Mouse (Mus musculus): ENCODE measurements around the gene Stap2. TPM values are rescaled to one million over a fixed set of nuclear protein-coding genes. Genes with fewer than 3 reads are reported as not detected.

Stap2 gene
- polyA plus RNA-seq, 1 experiment = 6.0 TPM

GRCm38 (mm10) chr17:56018347-56019131, 13.2 kb upstream of the Stap2 start:
- no peak overlapping the region for H3K27ac ChIP-seq (ENCODE audit: insufficient read depth, low read length)
- TF ChIP-seq POLR2A (IDR thresholded peaks at IDR 0.05; ENCODE audit: extremely low read depth, insufficient read depth, low read length) (peak; percentile 34; the same call in 1 of the 2 replicates), CTCF (IDR thresholded peaks at IDR 0.05; ENCODE audit: extremely low read depth, insufficient read depth, low read length) (peak; percentile 61)
- peaks cover 12% of the 10 kb centered on the region for H3K4me1 ChIP-seq (ENCODE audit: control insufficient read depth, insufficient read depth, low read length)
- no peak overlapping the region for H3K4me3 ChIP-seq (ENCODE audit: insufficient read depth, low read length)

GRCm38 (mm10) chr17:56017848-56018247, 12.5 kb upstream of the Stap2 start:
- Histone ChIP-seq H3K4me3 (ENCODE audit: insufficient read depth, low read length) (no peak overlapping the region), H3K4me1 (ENCODE audit: control insufficient read depth, insufficient read depth, low read length) (peaks cover 11% of the 10 kb centered on the region)
- TF ChIP-seq CTCF (IDR thresholded peaks at IDR 0.05; ENCODE audit: extremely low read depth, insufficient read depth, low read length) (no peak), POLR2A (IDR thresholded peaks at IDR 0.05; ENCODE audit: extremely low read depth, insufficient read depth, low read length) (no peak)

GRCm38 (mm10) chr17:56016793-56017785, 11.7 kb upstream of the Stap2 start:
- Histone ChIP-seq H3K27ac (ENCODE audit: insufficient read depth, low read length) (no peak overlapping the region), H3K4me3 (ENCODE audit: insufficient read depth, low read length) (no peak overlapping the region), H3K4me1 (ENCODE audit: control insufficient read depth, insufficient read depth, low read length) (peaks cover 8% of the 10 kb centered on the region)
- TF ChIP-seq CTCF (IDR thresholded peaks at IDR 0.05; ENCODE audit: extremely low read depth, insufficient read depth, low read length) (no peak), POLR2A (IDR thresholded peaks at IDR 0.05; ENCODE audit: extremely low read depth, insufficient read depth, low read length) (peak; percentile 50)

More at GRCm38 (mm10) chr17:56017848-56018247, 12.5 kb upstream of the Stap2 start:
- H3K27ac ChIP-seq (ENCODE audit: insufficient read depth, low read length) = no peak overlapping the region

DNA sequence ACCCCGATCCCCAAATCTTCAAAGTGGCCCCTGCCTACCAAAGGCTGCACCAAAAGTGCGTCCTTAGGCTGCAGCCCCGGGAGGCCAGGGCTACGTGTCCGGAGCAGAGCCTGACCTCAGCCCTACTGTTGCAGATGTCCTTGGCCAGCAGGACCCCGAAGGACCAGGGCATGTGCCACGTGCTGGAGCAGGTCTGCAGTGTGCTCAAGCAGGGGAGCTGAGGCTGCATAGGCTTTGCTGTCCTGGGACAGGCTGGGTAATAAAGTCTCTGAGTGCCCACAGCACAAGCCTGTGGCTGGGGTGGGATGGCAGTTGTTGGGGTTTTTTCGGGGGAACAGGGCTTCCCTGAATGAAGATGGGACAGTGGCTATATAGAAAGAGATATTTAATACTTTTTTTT, 11.0 kb upstream of the Stap2 start:
- no peak overlapping the region for H3K27ac ChIP-seq (ENCODE audit: insufficient read depth, low read length)
- TF ChIP-seq CTCF (IDR thresholded peaks at IDR 0.05; ENCODE audit: extremely low read depth, insufficient read depth, low read length) (no peak), POLR2A (IDR thresholded peaks at IDR 0.05; ENCODE audit: extremely low read depth, insufficient read depth, low read length) (0 out of 2 replicates have a peak, but pooled peaks have one; percentile 8)
- H3K4me3 ChIP-seq (ENCODE audit: insufficient read depth, low read length) = no peak overlapping the region
- peaks cover 2% of the 10 kb centered on the region; the same call in 1 of the 2 replicates for H3K4me1 ChIP-seq (ENCODE audit: control insufficient read depth, insufficient read depth, low read length)

DNA sequence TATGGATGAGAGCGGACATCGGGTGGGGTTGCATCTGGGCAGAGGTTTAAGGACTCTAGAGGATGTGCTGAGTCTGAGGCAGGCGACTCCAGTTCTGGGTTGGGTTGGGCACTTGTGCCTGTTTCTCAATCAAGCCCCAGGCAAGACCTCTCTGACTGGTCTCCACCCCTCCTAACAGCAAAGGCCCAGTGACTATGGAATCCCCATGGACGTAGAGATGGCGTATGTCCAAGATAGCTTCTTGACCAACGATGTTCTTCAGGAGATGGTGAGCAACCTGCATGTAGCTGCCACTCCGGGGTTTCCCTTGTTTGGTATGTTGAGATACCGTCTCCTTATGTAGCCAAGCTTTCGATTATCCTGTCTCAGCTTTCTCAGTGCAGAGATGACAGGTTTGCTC, 9.9 kb upstream of the Stap2 start:
- peaks cover 3% of the 10 kb centered on the region; the same call in 1 of the 2 replicates for H3K4me1 ChIP-seq (ENCODE audit: control insufficient read depth, insufficient read depth, low read length)
- no peak overlapping the region for H3K27ac ChIP-seq (ENCODE audit: insufficient read depth, low read length)
- H3K4me3 ChIP-seq (ENCODE audit: insufficient read depth, low read length) = no peak overlapping the region
- no peak for TF ChIP-seq POLR2A (IDR thresholded peaks at IDR 0.05; ENCODE audit: extremely low read depth, insufficient read depth, low read length)
- TF ChIP-seq CTCF (IDR thresholded peaks at IDR 0.05; ENCODE audit: extremely low read depth, insufficient read depth, low read length) = no peak

- TF ChIP-seq POLR2A (IDR thresholded peaks at IDR 0.05; ENCODE audit: extremely low read depth, insufficient read depth, low read length) = no peak
- TF ChIP-seq CTCF (IDR thresholded peaks at IDR 0.05; ENCODE audit: extremely low read depth, insufficient read depth, low read length) = no peak
- Histone ChIP-seq H3K4me1 (ENCODE audit: control insufficient read depth, insufficient read depth, low read length) (peaks cover 6% of the 10 kb centered on the region; the same call in 1 of the 2 replicates), H3K27ac (ENCODE audit: insufficient read depth, low read length) (no peak overlapping the region), H3K4me3 (ENCODE audit: insufficient read depth, low read length) (no peak overlapping the region)
Observed at GRCm38 (mm10) chr17:56011441-56011840, 6.1 kb upstream of the Stap2 start.

GRCm38 (mm10) chr17:56010681-56011080, 5.3 kb upstream of the Stap2 start:
- TF ChIP-seq CTCF (IDR thresholded peaks at IDR 0.05; ENCODE audit: extremely low read depth, insufficient read depth, low read length) (peak; percentile 90), POLR2A (IDR thresholded peaks at IDR 0.05; ENCODE audit: extremely low read depth, insufficient read depth, low read length) (no peak)
- H3K4me1 ChIP-seq (ENCODE audit: control insufficient read depth, insufficient read depth, low read length) = peaks cover 6% of the 10 kb centered on the region; the same call in 1 of the 2 replicates
- no peak overlapping the region for H3K27ac ChIP-seq (ENCODE audit: insufficient read depth, low read length)
- peak overlapping the region; percentile 68 for H3K4me3 ChIP-seq (ENCODE audit: insufficient read depth, low read length)

DNA sequence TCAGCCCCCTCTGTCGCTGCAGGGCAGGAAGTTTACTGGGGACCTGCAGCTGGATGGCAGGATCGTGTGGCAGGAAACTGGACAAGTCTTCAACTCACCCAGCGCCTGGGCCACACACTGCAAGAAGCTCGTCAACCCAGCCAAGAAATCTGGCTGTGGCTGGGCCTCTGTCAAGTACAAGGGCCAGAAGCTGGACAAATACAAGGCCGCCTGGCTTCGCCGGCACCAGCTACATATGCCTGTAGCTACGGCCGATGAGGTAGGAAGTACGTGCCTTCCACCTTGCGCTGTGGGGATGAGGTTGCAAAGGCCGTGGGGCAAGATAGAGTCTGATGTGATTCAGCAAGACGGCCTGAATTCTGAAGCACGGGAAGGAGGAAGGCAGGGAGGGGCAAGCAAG, 4.9 kb upstream of the Stap2 start:
- no peak overlapping the region for H3K27ac ChIP-seq (ENCODE audit: insufficient read depth, low read length)
- peaks cover 6% of the 10 kb centered on the region; the same call in 1 of the 2 replicates for H3K4me1 ChIP-seq (ENCODE audit: control insufficient read depth, insufficient read depth, low read length)
- no peak for TF ChIP-seq POLR2A (IDR thresholded peaks at IDR 0.05; ENCODE audit: extremely low read depth, insufficient read depth, low read length)
- no peak for TF ChIP-seq CTCF (IDR thresholded peaks at IDR 0.05; ENCODE audit: extremely low read depth, insufficient read depth, low read length)
- peak overlapping the region; percentile 68 for H3K4me3 ChIP-seq (ENCODE audit: insufficient read depth, low read length)

GRCm38 (mm10) chr17:56009962-56010240, 4.5 kb upstream of the Stap2 start:
- Histone ChIP-seq H3K27ac (ENCODE audit: insufficient read depth, low read length) (no peak overlapping the region), H3K4me1 (ENCODE audit: control insufficient read depth, insufficient read depth, low read length) (peaks cover 6% of the 10 kb centered on the region; the same call in 1 of the 2 replicates), H3K4me3 (ENCODE audit: insufficient read depth, low read length) (peak overlapping the region; percentile 68)
- no peak for TF ChIP-seq CTCF (IDR thresholded peaks at IDR 0.05; ENCODE audit: extremely low read depth, insufficient read depth, low read length)
- TF ChIP-seq POLR2A (IDR thresholded peaks at IDR 0.05; ENCODE audit: extremely low read depth, insufficient read depth, low read length) = no peak

All from cortical plate, adult 2 months (tissue).